Mouse (Mus musculus) heart, postnatal 0 days (tissue): ENCODE data around the gene Ap5b1.

ENCODE experiments used
- CTCF ChIP-seq: IDR thresholded peaks from 2 replicates; pipeline ENCODE4 v1.5.1; 2016; ENCODE audit warnings: antibody characterized with exemption, control low read depth, low read depth
- EP300 ChIP-seq: IDR thresholded peaks from 2 replicates; pipeline ENCODE4 v1.6.1; 2016; ENCODE audit warnings: antibody characterized with exemption, low read depth

DNA sequence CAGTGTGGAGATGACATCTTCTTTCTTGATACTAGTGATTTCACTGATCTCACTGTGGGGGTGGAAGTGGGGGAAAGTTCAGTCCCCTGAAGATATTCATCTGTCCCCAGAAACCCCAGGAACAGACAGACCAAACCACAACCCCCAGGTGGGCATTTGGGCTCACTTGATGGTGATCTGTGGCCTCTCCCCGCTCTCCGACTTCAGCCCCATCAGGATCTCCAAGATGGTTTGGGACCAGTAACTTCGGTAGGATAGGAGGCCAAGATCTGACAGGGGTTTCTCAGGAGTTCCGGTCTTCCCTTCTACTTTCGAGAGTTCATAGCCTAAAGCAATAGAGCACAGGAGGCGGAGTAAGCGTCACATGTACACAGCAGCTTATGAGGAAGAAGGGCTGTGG, 35.8 kb downstream of the Ap5b1 start:
- TF ChIP-seq CTCF = no peak
- no peak for TF ChIP-seq EP300
